Mouse (Mus musculus): Measurements from ENCODE around the gene Lcmt2.

- peak; percentile 55 for TF ChIP-seq CTCF (IDR thresholded peaks at IDR 0.05; ENCODE audit: low read depth)
- TF ChIP-seq EP300 (IDR thresholded peaks at IDR 0.05; ENCODE audit: low read depth), result no peak
Measured at GRCm38 (mm10) chr2:121088507-121088906, 51.9 kb downstream of the Lcmt2 start.
